Mouse (Mus musculus) ES-E14 (cell line): ENCODE results near the gene Hsp90ab1. TPM values are rescaled to one million over a fixed set of nuclear protein-coding genes. Genes with fewer than 3 reads are reported as not detected.

Source experiments
- DNase-seq: peaks from one replicate; pipeline ENCODE4 v3.0.0-alpha.2; 2013; ENCODE audit warnings: low read depth, low spot score
- H3K27ac ChIP-seq: 2 replicates; pipeline ENCODE4 v1.5.1; 2012; ENCODE audit warnings: low read depth, mild to moderate bottlenecking, low read length, moderate library complexity, mixed read lengths; ENCODE audit not compliant: poor library complexity, insufficient read depth, severe bottlenecking
- H3K36me3 ChIP-seq: 2 replicates; pipeline ENCODE4 v1.6.1; 2012; ENCODE audit warnings: mild to moderate bottlenecking, low read length, moderate library complexity, mixed read lengths; ENCODE audit not compliant: control insufficient read depth, poor library complexity, insufficient read depth, severe bottlenecking
- H3K4me1 ChIP-seq, 2 experiments: fragments of 150-350 bp in 1 of 2; sonication (generic) in 1 of 2; 2 replicates each; pipeline ENCODE4 v1.6.1; 2012; ENCODE audit warnings: low read length in 2 of 2, mild to moderate bottlenecking in 1 of 2, mixed read lengths in 1 of 2; ENCODE audit not compliant: control insufficient read depth in 2 of 2, insufficient read depth in 2 of 2, poor library complexity in 1 of 2
- H3K4me3 ChIP-seq, 2 experiments: fragments of 150-350 bp in 1 of 2; sonication (generic) in 1 of 2; 2 replicates each; pipeline ENCODE4 v1.5.1; 2012; ENCODE audit warnings: low read length in 2 of 2, low read depth in 1 of 2, mild to moderate bottlenecking in 1 of 2, mixed read lengths in 1 of 2; ENCODE audit not compliant: insufficient read depth in 1 of 2, poor library complexity in 1 of 2, severe bottlenecking in 1 of 2
- H3K9ac ChIP-seq: 2 replicates; pipeline ENCODE4 v1.6.1; 2012; ENCODE audit warnings: low read depth, mild to moderate bottlenecking, low read length, mixed read lengths; ENCODE audit not compliant: poor library complexity, insufficient read depth, severe bottlenecking
- H3K9me3 ChIP-seq: fragments of 150-350 bp; sonication (generic); 2 replicates; pipeline ENCODE4 v1.6.1; 2012; ENCODE audit warnings: low read depth, mild to moderate bottlenecking, low read length; ENCODE audit not compliant: control insufficient read depth, insufficient read depth
- CHD2 ChIP-seq: IDR thresholded peaks from 2 replicates; pipeline ENCODE4 v1.6.1; 2014; ENCODE audit warnings: mild to moderate bottlenecking, low read depth, low read length, inconsistent platforms
- HCFC1 ChIP-seq: IDR thresholded peaks from 2 replicates; pipeline ENCODE4 v1.6.1; 2012; ENCODE audit warnings: low read length, inconsistent platforms, borderline replicate concordance; ENCODE audit not compliant: insufficient read depth
- MAFK ChIP-seq: IDR thresholded peaks from 2 replicates; pipeline ENCODE4 v1.6.1; 2014; ENCODE audit warnings: mild to moderate bottlenecking, low read depth, low read length, inconsistent platforms; ENCODE audit not compliant: insufficient read depth
- ZC3H11A ChIP-seq: IDR thresholded peaks from 2 replicates; pipeline ENCODE4 v1.6.1; 2012; ENCODE audit warnings: low read depth, mild to moderate bottlenecking, inconsistent platforms, low read length, borderline replicate concordance
- ZNF384 ChIP-seq: IDR thresholded peaks from 2 replicates; pipeline ENCODE4 v1.6.1; 2012; ENCODE audit warnings: low read depth, low read length, inconsistent platforms
- in situ Hi-C, 2 experiments: fragments of 600-800 bp; cut with MboI; formaldehyde crosslinking; loops; one replicate each; pipeline ENCODE4 v1.15.1; 2025; ENCODE audit warnings: low sequenced_read_pairs in 2 of 2, inconsistent platforms in 1 of 2; ENCODE audit not compliant: unreplicated experiment in 2 of 2
- total RNA-seq: library from RNA; depleted of rRNA; stranded (reverse); fragments of 300-350 nt; gene quantifications from 2 replicates; pipeline ENCODE4 v1.2.3, GENCODE M21; 2012

Gene Hsp90ab1
- total RNA-seq, 1 experiment: 1,660 TPM

DNA sequence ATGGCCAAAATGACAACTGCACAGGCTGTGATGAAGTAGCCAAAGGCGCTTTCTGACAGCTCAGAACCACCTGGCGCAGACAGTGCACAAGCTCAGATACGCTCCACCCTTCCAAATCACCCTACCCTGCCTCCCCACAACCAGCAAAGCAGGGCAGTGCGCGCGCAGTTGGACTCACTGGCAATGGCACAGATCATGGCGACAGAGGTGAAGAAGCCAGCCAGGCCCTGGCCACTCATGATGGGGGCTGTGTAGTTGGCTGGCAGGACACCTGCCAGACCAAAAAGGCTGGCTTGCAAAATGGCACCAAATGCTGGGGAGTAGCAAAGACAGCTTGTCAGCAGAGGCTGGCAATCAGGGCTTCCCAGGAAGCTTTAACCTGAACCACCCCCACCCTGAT is 16.2 kb upstream of the Hsp90ab1 start:
- in situ Hi-C loops: loop anchor here in 1 of 2 experiments (5.0 kb wide), 1 partner anchor 38 kb away; no protein-coding TSS in a partner anchor
- Histone ChIP-seq H3K27ac (no peak overlapping the region), H3K9ac (no peak overlapping the region), H3K36me3 (peaks cover 70% of the 10 kb centered on the region), H3K4me3 (no peak overlapping the region), H3K4me1 (peaks cover 7 to 37% of the 10 kb centered on the region in 2 experiments), H3K9me3 (no peaks in the 10 kb centered on the region)
- DNase-seq: no peak
- TF ChIP-seq ZNF384: no peak
- TF ChIP-seq CHD2: no peak
- no peak for TF ChIP-seq HCFC1
- no peak for TF ChIP-seq ZC3H11A

DNA sequence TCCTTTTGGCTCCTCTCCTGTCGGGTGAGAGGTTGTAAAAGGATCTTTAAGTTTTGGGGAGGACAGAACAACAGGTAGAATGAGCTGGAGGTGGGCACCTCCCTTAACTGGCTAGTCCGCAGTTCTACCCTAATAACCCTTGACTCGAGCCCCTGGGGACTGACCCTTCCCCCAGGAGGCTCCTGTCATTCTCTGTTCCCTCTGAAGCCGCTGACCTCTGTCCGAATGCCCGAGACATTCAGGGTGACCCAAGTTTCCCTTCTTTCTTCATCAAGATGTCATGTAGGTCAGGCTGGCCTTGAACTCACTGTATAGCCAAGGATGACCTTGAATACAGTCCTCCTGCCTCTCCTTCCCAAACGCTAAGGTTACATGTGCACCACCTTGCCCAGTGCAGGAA is 15.3 kb upstream of the Hsp90ab1 start:
- Histone ChIP-seq H3K4me3 (no peak overlapping the region), H3K36me3 (peaks cover 70% of the 10 kb centered on the region), H3K9me3 (no peaks in the 10 kb centered on the region), H3K9ac (no peak overlapping the region), H3K4me1 (peaks cover 10 to 38% of the 10 kb centered on the region in 2 experiments), H3K27ac (no peak overlapping the region)
- no peak for DNase-seq
- TF ChIP-seq CHD2 (no peak), ZNF384 (no peak), ZC3H11A (no peak), MAFK (no peak), HCFC1 (no peak)
- in situ Hi-C loops: loop anchor here in 1 of 2 experiments (5.0 kb wide), 1 partner anchor 39 kb away; no protein-coding TSS in a partner anchor

DNA sequence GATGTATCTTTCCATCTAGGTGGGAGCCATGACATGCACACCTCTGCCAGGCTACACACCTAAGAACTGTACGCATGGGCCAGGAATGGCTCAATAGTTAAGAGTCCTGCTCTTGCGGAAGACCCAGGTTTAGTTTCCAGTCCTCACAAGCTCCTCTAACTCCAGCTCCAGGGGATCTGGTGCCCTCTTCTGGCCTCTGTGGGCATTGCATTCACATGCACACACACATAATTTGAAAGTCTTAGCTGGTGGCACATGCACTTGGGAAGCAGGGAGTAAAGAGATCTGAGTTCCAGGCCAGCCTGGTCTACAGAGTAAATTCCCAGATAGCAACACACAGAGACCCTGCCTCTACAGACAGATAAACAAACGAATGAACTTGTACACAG is 13.4 kb upstream of the Hsp90ab1 start:
- Histone ChIP-seq H3K4me1 (peaks cover 7 to 35% of the 10 kb centered on the region in 2 experiments), H3K9me3 (no peaks in the 10 kb centered on the region), H3K36me3 (peaks cover 60% of the 10 kb centered on the region), H3K9ac (no peak overlapping the region; the same call in 1 of the 2 replicates), H3K4me3 (peak overlapping the region in 1 of 2 experiments; percentile 37; a peak in 2 of 4 replicates), H3K27ac (peak overlapping the region; percentile 56; the same call in 1 of the 2 replicates)
- no peak for DNase-seq
- TF ChIP-seq CHD2 (no peak), HCFC1 (peak; percentile 61; the same call in 1 of the 2 replicates), MAFK (no peak), ZC3H11A (peak; percentile 59; the same call in 1 of the 2 replicates), ZNF384 (no peak)
- in situ Hi-C loops: loop anchor here in 1 of 2 experiments (5.0 kb wide), 1 partner anchor 41 kb away; no protein-coding TSS in a partner anchor

DNA sequence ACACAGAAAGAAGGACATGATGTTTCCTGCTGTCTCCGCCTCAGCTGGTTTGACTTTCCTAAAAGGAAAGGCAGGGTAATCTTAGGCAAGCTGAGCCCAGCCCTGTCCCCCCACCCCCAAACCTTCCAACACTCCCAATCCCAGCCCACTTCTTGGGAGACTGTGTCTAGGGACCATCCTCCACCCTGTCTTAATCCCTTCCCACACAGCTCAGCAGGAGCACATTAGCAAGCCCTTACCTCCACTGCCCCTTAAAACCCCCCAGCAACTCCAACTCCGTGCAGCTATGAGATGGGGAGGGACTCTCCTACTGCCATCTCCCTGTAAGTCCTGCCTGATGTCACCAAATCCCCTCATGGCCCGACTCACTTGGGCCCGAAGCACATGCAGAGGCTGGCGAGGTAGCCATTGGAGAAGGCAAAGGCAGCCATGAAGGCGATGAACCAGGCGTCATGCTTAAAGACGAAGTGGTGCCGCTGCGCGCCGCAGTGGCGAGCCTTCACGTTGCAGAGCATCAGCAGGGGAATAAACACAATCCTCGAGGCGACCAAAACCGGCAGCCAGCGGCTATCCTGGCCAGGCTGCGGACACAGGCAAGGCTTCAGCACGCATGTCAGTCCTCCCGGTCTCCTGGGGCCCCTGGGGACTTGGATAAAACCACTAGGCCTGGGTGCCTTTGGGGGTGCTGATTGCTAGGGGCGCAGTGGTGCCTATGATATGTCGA is 12.8 kb upstream of the Hsp90ab1 start:
- no peak for TF ChIP-seq ZC3H11A
- no peak for TF ChIP-seq MAFK
- TF ChIP-seq HCFC1: no peak
- TF ChIP-seq CHD2: no peak
- no peak for TF ChIP-seq ZNF384
- H3K9me3 ChIP-seq: no peaks in the 10 kb centered on the region
- DNase-seq: no peak
- H3K27ac ChIP-seq: peak overlapping the region; percentile 56
- in situ Hi-C loops: loop anchor here in 1 of 2 experiments (5.0 kb wide), 1 partner anchor 41 kb away; no protein-coding TSS in a partner anchor
- peak overlapping the region in 1 of 2 experiments; percentile 37; a peak in 3 of 4 replicates for H3K4me3 ChIP-seq
- H3K36me3 ChIP-seq: peaks cover 55% of the 10 kb centered on the region
- H3K4me1 ChIP-seq: peaks cover 7 to 32% of the 10 kb centered on the region in 2 experiments
- peak overlapping the region; percentile 48 for H3K9ac ChIP-seq
